Mouse (Mus musculus): ENCODE data around the gene Smc2. TPM values are rescaled to one million over a fixed set of nuclear protein-coding genes. Genes with fewer than 3 reads are reported as not detected.
"Not testable (repeated sequence)": the region's sequence is repeated elsewhere in the genome, so short reads cannot be mapped to it uniquely, and the experiment has no call there.

Gene Smc2
- 54.3 and 75.9 TPM in 2 replicates for polyA plus RNA-seq (2011; ENCODE audit: insufficient read depth, insufficient read length, low replicate concordance, missing spikeins)

- Histone ChIP-seq H3K27ac (ENCODE audit: control insufficient read depth, insufficient read depth, low read depth, low read length, poor library complexity) (peak within 1 kb of the TSS; percentile 60), H3K4me3 (replicated peaks; ENCODE audit: control insufficient read depth, low read depth, low read length) (peak within 1 kb of the TSS; percentile 88), H3K4me1 (ENCODE audit: control insufficient read depth, insufficient read depth, low read length) (no peaks in the 10 kb centered on the region; the same call in 1 of the 2 replicates)
- TF ChIP-seq CTCF (IDR thresholded peaks at IDR 0.05; ENCODE audit: control insufficient read depth, insufficient read depth, low read length) (no peak), POLR2A (IDR thresholded peaks at IDR 0.05; ENCODE audit: borderline replicate concordance, control insufficient read depth, low read depth, low read length) (peak; percentile 82; the same call in 1 of the 2 replicates)
- WGBS, result under 1% methylated on average over 53 of the region's 53 CpGs
Observed at GRCm38 (mm10) chr4:52438886-52439664, at the start of gene Smc2. Gene Smc2, plus strand, starts transcription at chr4:52439243.

GRCm38 (mm10) chr4:52411587-52411986 is 27.5 kb upstream of the Smc2 start:
- no peak overlapping the region for H3K27ac ChIP-seq (ENCODE audit: control insufficient read depth, insufficient read depth, low read depth, low read length, poor library complexity)
- H3K4me1 ChIP-seq (ENCODE audit: control insufficient read depth, insufficient read depth, low read length), result no peaks in the 10 kb centered on the region
- no peak overlapping the region for H3K4me3 ChIP-seq (replicated peaks; ENCODE audit: control insufficient read depth, low read depth, low read length)
- WGBS, result 48% methylated on average over 2 of the region's 2 CpGs
- TF ChIP-seq CTCF (IDR thresholded peaks at IDR 0.05; ENCODE audit: control insufficient read depth, insufficient read depth, low read length) (no peak), POLR2A (IDR thresholded peaks at IDR 0.05; ENCODE audit: borderline replicate concordance, control insufficient read depth, low read depth, low read length) (no peak)

GRCm38 (mm10) chr4:52423653-52424052 is 15.4 kb upstream of the Smc2 start:
- 43% methylated on average over 4 of the region's 4 CpGs for WGBS
- Histone ChIP-seq H3K4me3 (replicated peaks; ENCODE audit: control insufficient read depth, low read depth, low read length) (no peak overlapping the region), H3K27ac (ENCODE audit: control insufficient read depth, insufficient read depth, low read depth, low read length, poor library complexity) (no peak overlapping the region), H3K4me1 (ENCODE audit: control insufficient read depth, insufficient read depth, low read length) (no peaks in the 10 kb centered on the region)
- no peak for TF ChIP-seq CTCF (IDR thresholded peaks at IDR 0.05; ENCODE audit: control insufficient read depth, insufficient read depth, low read length)
- TF ChIP-seq POLR2A (IDR thresholded peaks at IDR 0.05; ENCODE audit: borderline replicate concordance, control insufficient read depth, low read depth, low read length), result no peak

- no peak overlapping the region for H3K4me3 ChIP-seq (replicated peaks; ENCODE audit: control insufficient read depth, low read depth, low read length)
- 38% methylated on average over 7 of the region's 7 CpGs for WGBS
Observed at GRCm38 (mm10) chr4:52429310-52430198, 9.5 kb upstream of the Smc2 start.

GRCm38 (mm10) chr4:52435551-52435950 is 3.5 kb upstream of the Smc2 start:
- not testable (repeated sequence) for H3K27ac ChIP-seq (ENCODE audit: control insufficient read depth, insufficient read depth, low read depth, low read length, poor library complexity); H3K4me1 ChIP-seq (ENCODE audit: control insufficient read depth, insufficient read depth, low read length); H3K4me3 ChIP-seq (replicated peaks; ENCODE audit: control insufficient read depth, low read depth, low read length)
- 82% methylated on average over 2 of the region's 2 CpGs for WGBS

More at GRCm38 (mm10) chr4:52429310-52430198, 9.5 kb upstream of the Smc2 start:
- no peak overlapping the region for H3K27ac ChIP-seq (ENCODE audit: control insufficient read depth, insufficient read depth, low read depth, low read length, poor library complexity)
- H3K4me1 ChIP-seq (ENCODE audit: control insufficient read depth, insufficient read depth, low read length), result no peaks in the 10 kb centered on the region
- no peak for TF ChIP-seq POLR2A (IDR thresholded peaks at IDR 0.05; ENCODE audit: borderline replicate concordance, control insufficient read depth, low read depth, low read length)

DNA sequence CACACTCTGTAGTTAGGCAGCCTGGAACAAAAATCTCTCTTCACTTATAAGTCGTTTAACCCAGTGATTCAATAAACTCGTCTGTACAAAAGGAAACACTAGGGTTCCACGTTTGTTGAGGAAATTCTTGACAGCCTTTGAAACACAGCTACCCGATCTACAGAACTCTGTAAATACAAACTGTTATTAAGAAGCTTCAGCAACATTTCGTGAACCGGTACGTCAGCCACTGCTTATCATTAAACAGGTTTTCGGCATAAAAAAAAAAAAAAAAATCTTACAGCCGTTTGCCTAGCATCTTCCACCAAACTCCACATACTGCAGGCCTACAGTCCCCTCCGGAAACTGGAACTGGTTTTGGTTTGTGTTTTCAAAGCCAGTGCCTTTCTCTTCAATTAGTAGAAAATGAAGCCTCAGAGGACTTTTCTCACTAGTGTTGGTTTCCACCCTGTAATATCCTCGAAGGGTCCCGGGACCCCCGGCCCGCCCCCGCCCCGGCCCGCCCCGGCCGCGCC is 615 bp upstream of the Smc2 start:
- 1% methylated on average over 20 of the region's 20 CpGs for WGBS
- no peak for TF ChIP-seq POLR2A (IDR thresholded peaks at IDR 0.05; ENCODE audit: borderline replicate concordance, control insufficient read depth, low read depth, low read length)
- TF ChIP-seq CTCF (IDR thresholded peaks at IDR 0.05; ENCODE audit: control insufficient read depth, insufficient read depth, low read length), result no peak
- Histone ChIP-seq H3K27ac (ENCODE audit: control insufficient read depth, insufficient read depth, low read depth, low read length, poor library complexity) (no peak overlapping the region), H3K4me1 (ENCODE audit: control insufficient read depth, insufficient read depth, low read length) (no peaks in the 10 kb centered on the region; the same call in 1 of the 2 replicates), H3K4me3 (replicated peaks; ENCODE audit: control insufficient read depth, low read depth, low read length) (peak overlapping the region; percentile 51)

- H3K4me1 ChIP-seq (ENCODE audit: control insufficient read depth, insufficient read depth, low read length), result no peaks in the 10 kb centered on the region
- no peak overlapping the region for H3K4me3 ChIP-seq (replicated peaks; ENCODE audit: control insufficient read depth, low read depth, low read length)
- TF ChIP-seq POLR2A (IDR thresholded peaks at IDR 0.05; ENCODE audit: borderline replicate concordance, control insufficient read depth, low read depth, low read length), result no peak
- TF ChIP-seq CTCF (IDR thresholded peaks at IDR 0.05; ENCODE audit: control insufficient read depth, insufficient read depth, low read length), result peak; percentile 39; the same call in 1 of the 2 replicates
- no peak overlapping the region for H3K27ac ChIP-seq (ENCODE audit: control insufficient read depth, insufficient read depth, low read depth, low read length, poor library complexity)
- 95% methylated on average over 1 of the region's 1 CpGs for WGBS
Observed at GRCm38 (mm10) chr4:52459726-52460125, 20.7 kb downstream of the Smc2 start.

DNA sequence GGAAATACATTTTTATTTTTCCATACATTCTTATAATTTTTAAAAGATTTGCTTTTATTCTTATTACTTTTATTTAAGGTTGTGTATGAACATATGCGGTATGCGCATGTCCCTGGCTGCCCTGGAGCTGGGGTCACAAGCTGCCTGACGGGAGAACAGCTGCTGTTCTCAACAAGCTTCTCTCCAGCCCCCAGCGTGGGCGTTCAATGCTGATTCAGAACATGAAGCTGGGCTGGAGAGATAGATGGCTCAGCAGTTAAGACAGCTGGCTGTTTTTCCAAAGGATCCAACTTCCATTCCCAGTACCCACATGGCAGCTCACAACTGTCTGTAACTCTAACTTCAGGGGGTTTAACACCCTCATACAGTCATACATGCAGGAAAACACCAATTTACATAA is 22.3 kb downstream of the Smc2 start:
- TF ChIP-seq CTCF (IDR thresholded peaks at IDR 0.05; ENCODE audit: control insufficient read depth, insufficient read depth, low read length), result no peak
- TF ChIP-seq POLR2A (IDR thresholded peaks at IDR 0.05; ENCODE audit: borderline replicate concordance, control insufficient read depth, low read depth, low read length), result no peak
- Histone ChIP-seq H3K4me3 (replicated peaks; ENCODE audit: control insufficient read depth, low read depth, low read length) (no peak overlapping the region), H3K27ac (ENCODE audit: control insufficient read depth, insufficient read depth, low read depth, low read length, poor library complexity) (no peak overlapping the region), H3K4me1 (ENCODE audit: control insufficient read depth, insufficient read depth, low read length) (no peaks in the 10 kb centered on the region)
- WGBS, result 96% methylated on average over 5 of the region's 5 CpGs
